Mouse (Mus musculus) megakaryocyte-erythroid progenitor cell, adult 5-6 weeks (primary cell): ENCODE data around the gene Proser1. TPM values are rescaled to one million over a fixed set of nuclear protein-coding genes. Genes with fewer than 3 reads are reported as not detected.

ENCODE experiments used
- ATAC-seq: replicated peaks from 2 replicates; pipeline ENCODE4 v1.8.0; 2016; ENCODE audit warnings: mild to moderate bottlenecking, inconsistent platforms; ENCODE audit not compliant: severe bottlenecking, poor library complexity, low FRiP score, low TSS enrichment
- total RNA-seq, 2 experiments: library from RNA; stranded (forward) in 1 of 2; stranded (reverse) in 1 of 2; fragments of 200-1000, 215-1000 nt in 1 of 2; fragments of >200 nt in 1 of 2; fragmentation: Nextera tagmentation in 1 of 2; gene quantifications; 2 replicates each; pipeline ENCODE4 v1.2.3; 2014 to 2017

Gene Proser1
- total RNA-seq, 2 experiments from 2014 or later = 12.5 to 40.2 TPM

DNA sequence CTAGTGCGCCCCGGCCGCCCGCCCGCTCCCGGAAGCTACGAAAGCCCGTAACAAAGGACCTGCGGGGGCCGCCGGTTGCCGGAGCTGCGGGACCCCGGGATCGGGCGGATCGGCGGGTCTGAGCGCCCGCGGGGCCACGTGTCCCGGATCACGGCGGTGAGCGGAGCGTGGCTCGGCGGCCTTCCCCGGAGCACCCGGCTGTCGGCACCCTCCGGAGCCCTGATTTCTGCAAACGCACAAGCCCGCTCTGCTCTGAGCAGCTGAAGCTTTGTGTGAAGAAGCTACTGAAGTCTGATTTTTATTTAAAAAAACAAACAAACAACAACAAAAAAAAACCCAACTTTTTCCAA, 274 bp downstream of the Proser1 start:
- no peak; the same call in 1 of the 2 replicates for ATAC-seq

DNA sequence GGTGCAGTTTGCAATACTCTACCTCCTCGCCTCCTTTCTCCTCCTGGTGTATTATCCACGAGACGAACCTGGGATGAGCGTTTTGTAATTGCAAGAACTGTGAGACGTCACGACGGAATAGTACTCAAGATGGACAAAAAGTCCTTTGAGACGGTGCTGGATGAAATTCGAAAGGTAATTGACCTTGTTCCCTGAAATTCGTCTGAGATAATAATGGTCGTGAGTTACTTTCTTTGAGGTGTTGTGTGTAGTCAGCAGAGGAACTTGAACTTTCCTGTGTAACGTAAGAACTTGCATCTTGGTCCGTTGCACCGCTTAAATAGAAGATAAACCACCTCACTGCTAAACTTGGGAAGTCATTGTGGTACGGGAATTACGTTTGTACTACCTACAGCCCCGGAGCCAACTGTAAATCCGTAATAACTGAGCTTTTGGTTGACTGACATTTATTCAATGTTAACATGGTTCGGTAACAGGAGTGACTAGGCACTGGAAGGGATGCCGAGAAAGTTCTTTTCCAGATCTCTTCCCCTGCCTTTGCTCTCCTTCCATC, 756 bp downstream of the Proser1 start:
- ATAC-seq = no peak; the same call in 1 of the 2 replicates

DNA sequence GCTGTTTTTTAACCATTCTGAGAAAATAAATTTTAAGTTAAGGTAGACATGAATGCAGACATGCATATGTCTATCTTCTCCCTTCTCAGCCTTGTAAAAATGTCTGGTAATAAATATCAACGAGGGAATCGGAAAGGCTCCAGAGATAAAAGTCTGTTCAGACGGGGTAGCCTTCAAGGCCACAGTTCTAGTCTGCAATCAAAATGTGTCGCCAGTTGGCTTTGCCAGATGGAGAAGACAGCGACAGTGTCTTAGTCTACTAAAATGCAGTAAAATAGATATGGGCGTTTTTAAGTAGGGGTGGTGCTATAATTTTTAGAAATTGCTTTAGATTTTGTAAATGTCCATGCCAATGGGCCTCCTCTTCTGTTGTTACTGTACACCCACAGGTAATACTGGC, 1.9 kb downstream of the Proser1 start:
- no peak for ATAC-seq

DNA sequence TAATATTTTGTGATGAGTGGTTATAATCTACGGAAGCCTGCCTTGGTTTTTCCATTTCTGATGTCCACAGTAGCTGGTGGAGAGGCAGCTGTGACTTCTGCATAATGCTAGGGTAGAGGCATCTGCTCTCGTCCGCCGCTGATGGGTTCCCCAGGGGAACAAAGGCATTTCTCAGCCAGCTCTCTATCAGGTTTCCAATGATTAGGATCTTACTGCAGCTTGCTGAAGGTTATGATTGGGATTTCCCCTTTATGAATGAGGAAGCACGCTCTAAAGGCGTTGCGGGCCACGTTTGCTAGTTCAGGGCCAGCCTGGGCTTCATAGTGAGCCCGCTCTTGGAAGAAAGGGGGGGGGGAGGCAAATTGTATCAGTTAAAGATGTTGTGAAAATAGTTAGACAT, 3.0 kb downstream of the Proser1 start:
- ATAC-seq = no peak

DNA sequence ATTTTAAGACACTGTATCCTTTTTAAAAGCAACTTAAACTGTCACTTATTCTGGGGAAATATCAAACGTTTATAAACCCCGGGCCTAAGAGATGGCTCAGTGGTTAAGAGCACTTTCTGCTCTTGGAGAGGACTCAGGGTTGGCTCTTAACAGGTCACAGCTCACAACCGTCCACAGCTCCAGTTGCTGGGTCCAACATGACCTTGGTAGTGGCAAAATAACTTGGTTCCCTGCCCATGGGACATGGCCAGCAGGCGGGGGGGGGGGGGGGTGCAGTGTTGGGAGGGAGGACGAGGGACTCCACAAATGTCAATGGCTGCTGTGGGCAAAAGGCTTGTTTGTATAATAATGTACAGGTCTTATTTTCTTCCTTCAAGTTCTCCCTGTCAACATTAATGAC, 3.9 kb downstream of the Proser1 start:
- ATAC-seq = no peak

DNA sequence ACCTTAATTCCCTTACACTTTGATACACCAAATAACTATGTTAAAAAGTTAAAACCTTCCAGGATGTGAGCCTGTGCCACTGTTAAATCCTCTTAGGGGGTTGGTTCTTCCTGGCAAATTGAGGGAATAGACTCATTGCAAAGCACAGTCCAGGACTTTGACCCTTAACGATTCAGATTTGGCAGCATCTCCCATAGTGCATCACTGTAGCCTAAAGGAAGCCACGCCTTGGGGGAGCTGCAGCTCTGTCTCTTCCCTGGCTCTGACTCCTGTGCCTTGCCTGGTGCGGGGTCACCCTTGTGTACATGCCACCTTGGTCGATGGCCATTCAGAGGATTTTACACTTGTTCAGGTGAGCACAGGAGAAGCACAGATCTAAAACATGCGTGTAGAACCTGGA, 6.2 kb downstream of the Proser1 start:
- ATAC-seq = no peak

DNA sequence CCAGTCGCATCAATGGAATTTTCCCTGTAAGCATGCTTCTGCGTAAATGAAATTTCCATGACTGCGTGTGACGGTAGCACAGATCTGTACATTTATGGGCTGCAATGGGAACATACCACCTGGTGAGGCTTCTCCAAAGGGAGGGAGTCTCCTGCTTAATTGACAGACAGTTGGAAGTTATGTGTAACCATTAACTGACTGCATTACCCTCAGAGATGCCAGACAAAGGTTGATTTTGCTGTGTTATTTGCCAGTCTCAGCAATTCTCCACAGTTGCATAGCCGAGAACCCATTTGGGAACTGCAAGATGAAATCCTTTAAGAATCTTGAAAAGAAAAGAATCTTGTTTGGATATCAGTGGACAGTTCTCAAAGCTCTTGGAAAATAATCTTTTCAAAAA, 8.6 kb downstream of the Proser1 start:
- ATAC-seq = no peak

DNA sequence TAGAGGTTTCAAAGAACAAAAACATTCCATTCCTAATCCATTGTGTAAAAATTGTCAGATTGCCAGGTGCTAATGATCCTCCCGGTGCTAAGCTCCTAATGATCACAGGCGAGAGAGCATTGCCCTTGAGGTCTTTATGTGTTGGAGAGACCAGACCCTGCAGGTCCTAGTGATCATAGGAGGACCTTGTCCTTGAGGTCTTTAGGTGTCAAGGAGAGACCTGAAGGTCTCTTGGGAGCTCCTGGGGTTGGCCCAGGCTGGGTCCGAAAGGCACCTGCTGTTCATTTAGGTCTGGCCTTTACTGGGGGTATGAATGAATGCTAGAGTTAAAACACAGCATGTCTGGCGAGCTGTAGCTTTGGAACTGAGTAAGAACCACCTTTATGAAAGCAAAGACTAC, 10.7 kb downstream of the Proser1 start:
- no peak for ATAC-seq

DNA sequence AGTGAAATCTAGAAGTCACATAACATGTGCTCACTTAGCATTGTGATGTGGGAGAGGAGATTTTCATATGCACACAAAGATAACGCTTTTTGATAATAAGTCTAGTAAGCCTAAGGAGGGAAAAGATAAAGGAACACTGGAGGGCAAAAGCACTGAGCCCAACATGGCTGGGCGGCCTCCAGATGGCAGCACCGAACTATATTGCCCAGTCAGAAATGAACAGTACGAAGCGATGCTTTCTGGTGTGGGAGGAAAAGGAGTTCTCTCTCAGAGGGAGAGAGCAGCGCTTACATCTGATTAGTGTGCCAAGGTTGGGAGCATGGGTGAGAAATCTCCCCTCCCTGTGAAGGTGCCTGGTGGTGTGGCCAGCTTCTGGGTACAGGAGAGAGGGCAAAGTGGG, 12.4 kb downstream of the Proser1 start:
- peak; percentile 88 for ATAC-seq

DNA sequence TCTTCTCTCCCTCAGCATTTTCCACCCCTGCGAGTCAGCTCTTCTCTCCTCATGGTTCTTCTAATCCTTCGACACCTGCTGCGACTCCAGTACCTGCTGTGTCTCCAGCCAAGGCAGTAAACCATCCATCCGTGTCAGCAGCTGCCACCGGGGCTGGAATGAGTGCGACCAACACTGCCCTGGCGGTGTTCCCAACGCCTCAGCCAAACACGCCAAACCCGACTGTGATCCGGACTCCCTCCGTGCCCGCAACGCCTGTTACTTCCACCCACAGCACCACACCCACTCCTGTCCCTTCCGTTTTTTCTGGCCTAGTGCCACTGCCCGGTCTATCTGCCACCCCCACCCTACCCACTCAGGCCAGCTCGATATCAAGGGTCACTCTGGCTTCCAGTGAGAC, 14.0 kb downstream of the Proser1 start:
- no peak for ATAC-seq

DNA sequence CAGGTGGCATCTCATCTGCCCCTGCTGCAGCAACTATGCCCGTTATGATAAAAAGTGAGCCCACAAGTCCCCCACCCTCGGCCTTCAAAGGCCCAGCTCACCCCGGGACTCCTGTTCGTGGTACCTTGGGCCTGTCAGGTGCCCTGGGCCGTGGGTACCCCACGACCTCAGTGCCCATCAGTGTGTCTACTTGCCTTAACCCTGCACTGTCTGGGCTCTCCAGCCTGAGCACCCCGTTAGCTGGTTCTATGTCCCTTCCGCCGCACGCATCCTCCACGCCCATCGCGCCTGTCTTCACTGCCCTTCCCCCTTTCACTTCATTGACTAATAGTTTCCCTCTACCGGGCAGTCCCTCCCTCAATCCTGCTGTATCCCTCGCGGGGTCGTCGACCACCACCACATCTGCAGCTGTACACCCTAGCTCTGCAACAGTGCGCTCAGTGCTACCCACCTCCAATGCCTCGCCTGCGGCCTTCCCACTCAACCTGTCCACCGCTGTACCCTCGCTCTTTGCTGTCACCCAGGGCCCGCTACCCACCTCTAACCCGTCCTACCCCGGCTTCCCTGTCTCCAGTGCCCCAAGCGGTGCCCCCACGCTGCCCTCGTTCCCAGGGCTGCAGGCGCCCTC, 15.1 kb downstream of the Proser1 start:
- ATAC-seq = no peak

DNA sequence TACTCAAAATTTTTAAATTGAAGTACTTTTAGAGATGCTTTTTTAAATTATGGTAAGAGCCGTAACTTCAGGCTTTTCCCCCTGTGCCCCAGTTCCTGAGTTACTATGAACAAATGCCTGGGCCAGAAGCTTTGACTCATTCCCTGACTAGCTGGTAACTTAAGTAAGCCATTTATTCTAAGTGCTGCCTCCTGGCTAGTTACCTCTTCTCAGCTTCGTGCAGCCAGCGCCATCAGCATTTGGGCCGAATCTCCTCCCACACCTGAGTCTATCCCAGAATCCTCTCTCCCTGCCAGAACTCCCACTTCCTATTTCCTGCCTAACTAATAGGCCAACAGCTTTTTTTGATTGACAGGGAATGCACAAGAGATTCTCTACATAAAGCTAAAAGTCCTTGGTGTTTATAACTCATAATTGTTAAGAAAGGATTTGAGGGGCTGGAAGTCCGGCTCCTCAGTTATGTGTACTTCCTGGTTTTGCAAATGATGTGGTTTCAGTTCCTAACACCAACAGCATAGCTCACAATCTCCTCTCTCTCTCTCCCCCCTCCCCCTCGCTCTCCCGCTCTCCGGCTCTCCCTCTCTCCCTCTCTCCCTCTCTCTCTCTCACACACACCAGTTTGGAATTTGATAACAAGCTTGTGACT, 20.1 kb downstream of the Proser1 start:
- ATAC-seq = no peak

DNA sequence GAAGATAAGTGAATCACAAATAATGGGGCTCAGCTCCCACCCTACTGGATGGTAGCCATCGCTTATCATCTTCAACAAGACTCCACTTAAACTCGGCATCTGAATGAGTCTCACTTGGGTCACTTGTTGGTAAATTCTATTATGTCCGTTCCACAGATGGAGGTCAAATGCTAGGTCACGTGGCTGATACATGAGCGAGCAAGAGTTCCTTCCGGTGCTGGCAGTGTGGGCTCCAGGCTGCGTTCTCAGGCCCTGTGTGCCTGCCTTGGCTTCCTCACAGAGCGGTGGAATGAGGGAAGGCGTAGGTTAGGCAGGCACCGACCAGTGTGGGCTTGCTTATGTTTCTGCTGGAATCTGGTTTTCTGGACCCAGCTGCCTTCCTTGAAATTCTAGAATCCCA, 23.1 kb downstream of the Proser1 start:
- ATAC-seq = no peak

DNA sequence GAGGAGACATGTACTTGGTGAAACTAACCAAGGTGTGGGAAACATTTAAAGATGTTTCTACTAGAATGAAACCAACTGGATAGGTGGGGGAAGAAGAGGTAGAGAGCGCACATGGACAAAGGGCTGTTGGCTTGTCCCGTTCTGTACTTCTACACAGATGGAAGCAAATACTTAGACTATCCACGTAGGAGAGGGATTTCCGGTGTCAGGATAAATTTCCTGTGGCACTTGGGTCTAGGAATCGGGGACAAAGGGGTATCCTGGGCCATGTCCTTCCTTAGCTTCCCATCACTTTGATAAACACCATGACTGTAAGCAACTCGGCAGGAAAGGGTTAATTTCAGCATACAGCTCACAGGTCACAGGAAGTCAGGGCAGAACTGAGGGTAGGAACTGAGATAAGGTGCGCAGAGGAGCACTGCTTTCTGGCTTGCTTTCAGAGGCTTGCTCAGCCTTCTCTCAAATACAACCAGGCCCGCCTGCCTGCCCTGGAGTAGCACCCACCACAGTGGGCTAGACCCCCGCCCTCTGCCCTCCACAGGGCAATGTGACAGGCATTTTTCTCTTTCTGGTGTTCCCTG, 23.6 kb downstream of the Proser1 start:
- 0 out of 2 replicates have a peak, but pooled peaks have one; percentile 46 for ATAC-seq

DNA sequence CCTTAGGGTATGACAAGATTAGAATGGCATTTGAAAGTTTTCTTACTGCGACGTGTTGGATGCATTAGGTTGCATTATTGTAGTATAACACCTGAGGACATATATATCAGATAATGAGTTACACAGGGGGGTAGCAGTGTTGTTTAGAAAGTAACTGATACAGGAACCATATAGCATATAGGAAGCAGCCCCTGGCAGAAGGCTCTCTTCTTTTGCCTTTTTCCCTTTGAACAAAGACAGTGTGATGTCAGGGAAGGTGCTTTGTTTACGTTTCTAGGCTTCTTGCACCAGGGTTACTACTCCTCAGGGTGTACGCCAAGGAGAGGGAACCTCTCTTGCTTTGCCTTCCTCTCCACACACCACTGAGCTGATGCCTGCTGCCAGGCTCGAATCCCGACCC, 24.9 kb downstream of the Proser1 start, which contains the start of gene Stoml3:
TSS of gene Stoml3 (plus strand) at position 301 of the 400 bp plus-strand sequence.
- ATAC-seq = no peak

DNA sequence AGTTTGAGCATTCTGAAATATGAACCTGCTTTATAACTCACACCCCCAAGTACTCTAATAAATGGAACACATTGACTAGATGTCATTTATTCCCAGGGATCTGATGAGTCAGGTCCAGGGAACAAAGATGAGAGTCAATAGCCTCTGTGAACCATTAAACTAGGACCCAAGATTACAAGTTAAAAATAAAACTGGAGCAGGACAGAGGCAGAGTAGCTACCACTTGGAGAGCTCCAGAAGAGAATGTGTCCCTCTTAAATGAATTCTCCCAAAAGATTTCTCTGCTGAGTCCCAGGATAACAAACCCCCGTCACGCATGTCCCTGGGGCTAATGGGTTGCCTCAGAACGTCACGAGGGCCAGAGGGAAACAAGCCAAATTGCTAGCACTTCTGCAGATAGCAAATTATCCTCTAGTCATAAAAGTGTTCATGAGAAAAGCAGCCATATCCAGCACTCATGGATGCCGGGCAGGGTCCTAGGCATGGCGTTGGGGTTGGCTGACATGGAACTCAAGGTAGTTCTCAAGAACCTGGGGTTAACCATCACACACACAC, 35.0 kb downstream of the Proser1 start:
- no peak for ATAC-seq

DNA sequence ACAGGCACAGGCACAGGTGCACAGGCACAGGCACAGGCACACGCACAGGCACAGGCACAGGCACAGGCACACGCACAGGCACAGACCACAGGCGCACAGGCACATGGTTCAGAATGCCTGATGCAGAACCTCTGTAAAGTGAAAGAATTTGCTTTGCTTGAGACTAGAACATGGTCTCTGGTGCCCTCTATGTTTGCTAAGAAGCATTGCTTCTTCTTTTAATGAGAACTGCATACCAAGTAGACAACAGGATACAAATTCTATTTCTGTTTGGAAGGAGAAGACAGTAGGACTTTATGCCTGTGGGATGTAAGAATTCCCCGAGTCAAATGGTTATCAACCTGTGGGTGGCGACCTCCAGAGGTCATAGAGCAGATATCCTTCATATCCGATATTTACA, 39.0 kb downstream of the Proser1 start:
- ATAC-seq = peak; percentile 73; the same call in 1 of the 2 replicates

DNA sequence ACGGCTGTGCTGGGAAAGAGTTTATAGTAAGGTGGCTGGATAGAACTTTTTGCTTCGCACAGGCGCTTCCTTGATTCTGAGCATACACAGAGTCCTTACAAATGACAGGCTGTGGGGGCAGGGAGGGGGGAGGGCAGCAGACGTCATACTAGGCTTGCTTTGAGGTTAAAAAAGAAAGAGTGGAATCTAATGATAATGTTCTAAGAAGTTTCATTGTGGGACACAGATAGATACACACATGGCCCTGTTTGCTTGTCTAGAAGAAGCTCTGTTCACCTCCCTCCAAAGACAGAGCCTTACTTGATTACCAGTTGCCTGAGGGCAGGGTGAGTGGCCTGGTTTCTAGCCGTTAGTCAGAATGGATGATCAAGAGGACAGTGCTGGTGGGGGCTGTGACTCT, 49.6 kb downstream of the Proser1 start:
- peak; percentile 90 for ATAC-seq

DNA sequence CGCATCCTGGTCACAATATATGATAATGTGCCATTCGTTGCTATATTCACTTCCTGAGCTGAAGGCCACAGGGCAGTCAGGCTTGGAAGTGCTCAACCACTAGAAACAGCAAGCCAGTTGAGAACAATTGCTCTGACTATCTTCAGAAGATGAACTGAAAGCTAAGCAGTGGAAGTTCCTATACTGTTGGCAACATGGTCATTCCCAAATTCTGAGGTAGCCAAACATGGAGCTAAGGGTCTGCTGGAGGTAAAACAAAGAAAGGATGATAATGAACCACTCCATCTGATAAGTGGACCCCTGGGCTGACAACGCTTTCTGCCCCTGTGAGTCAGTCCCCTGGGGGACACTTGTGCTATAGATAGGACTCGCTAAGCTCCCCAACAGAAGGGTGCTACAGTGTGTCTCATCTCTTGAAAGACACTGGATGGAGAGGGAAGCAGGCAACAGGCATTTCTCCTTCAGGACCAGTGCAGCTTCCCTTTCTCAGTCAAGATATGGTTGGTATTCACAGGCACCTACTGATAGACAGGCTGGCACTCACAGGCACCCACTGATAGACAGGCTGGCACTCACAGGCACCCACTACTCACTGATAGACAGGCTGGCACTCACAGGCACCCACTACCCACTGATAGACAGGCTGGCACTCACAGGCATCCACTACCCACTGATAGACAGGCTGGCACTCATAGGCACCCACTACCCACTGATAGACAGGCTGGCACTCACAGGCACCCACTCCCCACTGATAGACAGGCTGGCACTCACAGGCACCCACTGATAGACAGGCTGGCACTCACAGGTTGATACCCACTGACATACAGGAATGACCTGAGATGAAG, 51.0 kb downstream of the Proser1 start:
- no peak; the same call in 1 of the 2 replicates for ATAC-seq

DNA sequence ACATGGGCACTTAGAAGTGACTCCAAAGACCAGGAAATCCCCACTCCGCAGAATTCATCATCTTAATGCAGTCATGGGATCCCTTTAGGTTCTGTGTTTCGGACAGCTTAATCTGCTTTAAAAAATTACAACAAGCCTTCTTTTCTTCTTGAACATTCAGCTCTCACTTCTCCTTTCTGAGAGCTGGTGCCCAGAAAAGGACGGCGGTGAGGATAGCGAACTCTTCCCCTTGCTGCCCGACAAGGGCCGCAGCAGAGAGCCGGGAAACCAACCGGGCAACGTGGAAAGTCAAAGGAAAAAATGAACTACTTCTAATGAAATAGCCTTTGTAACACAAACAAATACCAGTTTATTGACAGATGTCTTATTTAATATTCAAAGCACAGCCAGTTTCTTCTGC, 59.3 kb downstream of the Proser1 start:
- ATAC-seq = no peak
